8 mouse cellular contexts compared by ENCODE assay signal in genomic region chr15:101388034-101388541, GRCm38 (mm10). TPM values are rescaled to one million over a fixed set of nuclear protein-coding genes. Genes with fewer than 3 reads are reported as not detected.
DNase-seq lines count a peak whose midpoint lies in the region; ATAC-seq lines count a peak whose summit lies in the region.

No protein-coding gene starts in this region.

- intact Hi-C loops in left cerebral cortex, postnatal 4 days (cut with DNase I), result no loop called here

- no peak overlapping the region for H3K9ac ChIP-seq in forebrain, embryonic 14.5 days (ENCODE audit: low read length)

- no peaks in the 10 kb centered on the region for H3K9me3 ChIP-seq in forebrain, embryonic 14.5 days (replicated peaks; ENCODE audit: control insufficient read depth, low read length)

- no peak overlapping the region for H3K4me2 ChIP-seq in forebrain, embryonic 14.5 days (ENCODE audit: low read length)

- H3K4me3 ChIP-seq in forebrain, embryonic 14.5 days (ENCODE audit: low read depth, low read length), result no peak overlapping the region

- peak; percentile 53 to 67 for DNase-seq in lung, adult 18-20 months
- no peak for DNase-seq in lung, postnatal 25 days (ENCODE audit: low spot score)
- peak; percentile 77 for DNase-seq in NIH3T3 (ENCODE audit: low read depth)
- DNase-seq in induced T-regulatory cell, adult 2 months (ENCODE audit: low read depth), result peak; percentile 64
- peak; percentile 52 to 67 for DNase-seq in natural killer cell, adult 2 months (ENCODE audit: low spot score in 2 of 2)
- no peak for DNase-seq in forebrain, embryonic 14.5 days (ENCODE audit: low spot score)
- no peak for DNase-seq in left cerebral cortex, postnatal 4 days
- no peak for DNase-seq in ovary, postnatal 10 days (ENCODE audit: low spot score)

- H3K27ac ChIP-seq in forebrain, embryonic 14.5 days (ENCODE audit: low read depth, low read length), result no peak overlapping the region

- H3K27me3 ChIP-seq in forebrain, embryonic 14.5 days (replicated peaks; ENCODE audit: control insufficient read depth, insufficient read depth, low read length), result no peaks in the 10 kb centered on the region

- no peaks in the 10 kb centered on the region for H3K36me3 ChIP-seq in forebrain, embryonic 14.5 days (ENCODE audit: control insufficient read depth, insufficient read depth, low read length)

- H3K4me1 ChIP-seq in forebrain, embryonic 14.5 days (ENCODE audit: control insufficient read depth, insufficient read depth, low read length), result no peaks in the 10 kb centered on the region

- no peak for ATAC-seq in forebrain, embryonic 14.5 days

- WGBS in forebrain, embryonic 14.5 days, result 68% methylated on average over 5 of the region's 5 CpGs

RNA-seq across cellular contexts. Expression of gene Krt80, which starts 18.1 kb away (rescaled TPM):
- not detected in 2 replicates for polyA plus RNA-seq in forebrain, embryonic 14.5 days (2014; fragmentation: Nextera tagmentation; extraction: Ambion mirVana)
- under 1 TPM; 0.46 to 0.60 TPM for total RNA-seq in left cerebral cortex, postnatal 4 days (2021)

RNA-seq across cellular contexts. Expression of gene Krt7, which starts 22.8 kb away (rescaled TPM):
- polyA plus RNA-seq in forebrain, embryonic 14.5 days (2014; fragmentation: Nextera tagmentation; extraction: Ambion mirVana), result 0.66 and 0.75 TPM in 2 replicates
- total RNA-seq in left cerebral cortex, postnatal 4 days (2021), result under 1 TPM in 1 of 2 experiments, not detected in 1; 0.16 TPM

RNA-seq across cellular contexts. Expression of gene Krt87, which starts 50.5 kb away (rescaled TPM):
- 0.12 TPM in 1 of 2 replicates, not detected in the other for polyA plus RNA-seq in forebrain, embryonic 14.5 days (2014; fragmentation: Nextera tagmentation; extraction: Ambion mirVana)
- under 1 TPM; 0.24 to 0.38 TPM for total RNA-seq in left cerebral cortex, postnatal 4 days (2021)

RNA-seq across cellular contexts. Expression of gene Krt88, which starts 59.5 kb away (rescaled TPM):
- not detected in 2 replicates for polyA plus RNA-seq in forebrain, embryonic 14.5 days (2014; fragmentation: Nextera tagmentation; extraction: Ambion mirVana)
- total RNA-seq in left cerebral cortex, postnatal 4 days (2021), result not detected

Comparison
In these comparisons a context has a peak if more than half of its experiments do, and no peak if none do; other contexts are left out.
1. DNase-seq: peak in lung, adult 18-20 months (2 of 2), NIH3T3 (single experiment), induced T-regulatory cell, adult 2 months (single experiment) and natural killer cell, adult 2 months (2 of 2); none in lung, postnatal 25 days (single experiment), forebrain, embryonic 14.5 days (single experiment), left cerebral cortex, postnatal 4 days (single experiment) and ovary, postnatal 10 days (single experiment).